ENCODE assay signal across 27 mouse cellular contexts in the genomic region with DNA sequence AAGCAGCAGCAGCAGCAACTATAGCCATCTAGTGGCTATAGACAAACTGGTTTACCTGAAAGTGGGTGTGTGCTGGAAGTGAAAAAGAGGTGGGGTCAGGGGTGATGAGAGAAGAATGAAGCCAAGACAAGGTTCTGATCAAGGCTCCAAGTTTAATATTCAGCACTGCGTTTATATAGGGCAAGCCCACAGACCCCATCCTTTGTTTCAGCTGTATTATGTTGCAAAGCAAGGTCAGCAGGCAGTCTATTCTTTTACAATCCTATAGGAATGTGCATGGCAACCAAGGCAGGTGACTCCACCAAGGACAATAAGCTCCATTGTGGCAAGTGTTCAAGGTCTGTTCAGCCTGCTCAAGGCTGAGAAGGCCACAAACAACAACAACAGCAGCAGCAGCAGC. TPM values are rescaled to one million over a fixed set of nuclear protein-coding genes. Genes with fewer than 3 reads are reported as not detected.
"Had no signal": no experiment of that assay in that cellular context is flagged by ENCODE, and none has a peak within 500 bp of the region (broad histone marks: within the 10 kb centered on the region; RNA-seq: fewer than 3 reads in every experiment).

No protein-coding gene starts in this region.

- DNase-seq: liver, postnatal 0 days; lung, adult 2 months; lung, postnatal 14 days; lung, postnatal 36 days; retina, postnatal 1 day; right cerebral cortex, adult 18-20 months; right cerebral cortex, postnatal 25 days; right cerebral cortex, postnatal 4 days; spleen, adult 18-20 months; thymus, adult 2 months; thymus, postnatal 25 days; thymus, postnatal 4 days had no signal

- H3K4me3 ChIP-seq: lung, embryonic 15.5 days; megakaryocyte, embryonic 14.5 days; midbrain, embryonic 13.5 days; midbrain, embryonic 15.5 days; neural tube, embryonic 12.5 days; stomach, embryonic 15.5 days had no signal

- H3K36me3 ChIP-seq: lung, embryonic 15.5 days; midbrain, embryonic 13.5 days; midbrain, embryonic 15.5 days; neural tube, embryonic 12.5 days; stomach, embryonic 15.5 days had no signal

- ATAC-seq: liver, postnatal 0 days; lung, postnatal 0 days; midbrain, embryonic 13.5 days; midbrain, embryonic 15.5 days had no signal

- H3K27ac ChIP-seq: lung, embryonic 15.5 days; macrophage; midbrain, embryonic 13.5 days; midbrain, embryonic 15.5 days; neural tube, embryonic 12.5 days; stomach, embryonic 15.5 days; stomach, postnatal 0 days had no signal

- H3K27me3 ChIP-seq: lung, embryonic 15.5 days; midbrain, embryonic 13.5 days; midbrain, embryonic 15.5 days; neural tube, embryonic 12.5 days; stomach, embryonic 15.5 days had no signal

- H3K4me1 ChIP-seq: lung, embryonic 15.5 days; megakaryocyte, embryonic 14.5 days; midbrain, embryonic 13.5 days; midbrain, embryonic 15.5 days; neural tube, embryonic 12.5 days; stomach, embryonic 15.5 days had no signal

- H3K9me3 ChIP-seq: lung, embryonic 15.5 days; megakaryocyte, embryonic 14.5 days; midbrain, embryonic 13.5 days; midbrain, embryonic 15.5 days; neural tube, embryonic 12.5 days; stomach, embryonic 15.5 days had no signal

- H3K9ac ChIP-seq: liver, postnatal 0 days; lung, embryonic 15.5 days; midbrain, embryonic 13.5 days; midbrain, embryonic 15.5 days; neural tube, embryonic 12.5 days; stomach, embryonic 15.5 days had no signal

RNA-seq across cellular contexts. Expression of gene Olfr1340, which starts 8.3 kb away (rescaled TPM):
- polyA plus RNA-seq: liver, postnatal 0 days; lung, adult 2 months; lung, embryonic 15.5 days; lung, postnatal 0 days; macrophage; midbrain, embryonic 11.5 days; midbrain, embryonic 13.5 days; midbrain, embryonic 15.5 days; midbrain, postnatal 0 days; neural tube, embryonic 12.5 days; neural tube, embryonic 14.5 days; small intestine, adult 2 months; stomach, embryonic 15.5 days; stomach, postnatal 0 days; testis, adult 2 months; thymus, adult 2 months; urinary bladder, adult 2 months had no signal

RNA-seq across cellular contexts. Expression of gene Olfr1341, which starts 8.3 kb away (rescaled TPM):
- polyA plus RNA-seq: liver, postnatal 0 days; lung, adult 2 months; lung, embryonic 15.5 days; lung, postnatal 0 days; macrophage; midbrain, embryonic 11.5 days; midbrain, embryonic 13.5 days; midbrain, embryonic 15.5 days; midbrain, postnatal 0 days; neural tube, embryonic 12.5 days; neural tube, embryonic 14.5 days; small intestine, adult 2 months; stomach, embryonic 15.5 days; stomach, postnatal 0 days; urinary bladder, adult 2 months had no signal

RNA-seq across cellular contexts. Expression of gene Olfr1342, which starts 19.1 kb away (rescaled TPM):
- polyA plus RNA-seq: liver, postnatal 0 days; macrophage; midbrain, embryonic 11.5 days; midbrain, embryonic 13.5 days; midbrain, embryonic 15.5 days; midbrain, postnatal 0 days; neural tube, embryonic 12.5 days; neural tube, embryonic 14.5 days; stomach, embryonic 15.5 days; stomach, postnatal 0 days; testis, adult 2 months; thymus, adult 2 months; urinary bladder, adult 2 months had no signal

RNA-seq across cellular contexts. Expression of gene Olfr1339, which starts 20.3 kb away (rescaled TPM):
- polyA plus RNA-seq: liver, postnatal 0 days; lung, adult 2 months; lung, embryonic 15.5 days; lung, postnatal 0 days; macrophage; midbrain, embryonic 11.5 days; midbrain, embryonic 13.5 days; midbrain, embryonic 15.5 days; midbrain, postnatal 0 days; neural tube, embryonic 12.5 days; neural tube, embryonic 14.5 days; small intestine, adult 2 months; stomach, embryonic 15.5 days; stomach, postnatal 0 days; testis, adult 2 months; thymus, adult 2 months; urinary bladder, adult 2 months had no signal

RNA-seq across cellular contexts. Expression of gene Olfr1338, which starts 46.9 kb away (rescaled TPM):
- polyA plus RNA-seq: liver, postnatal 0 days; lung, adult 2 months; lung, embryonic 15.5 days; lung, postnatal 0 days; macrophage; midbrain, embryonic 11.5 days; midbrain, embryonic 13.5 days; midbrain, embryonic 15.5 days; midbrain, postnatal 0 days; neural tube, embryonic 12.5 days; neural tube, embryonic 14.5 days; small intestine, adult 2 months; stomach, embryonic 15.5 days; stomach, postnatal 0 days; testis, adult 2 months; thymus, adult 2 months; urinary bladder, adult 2 months had no signal
